Mouse (Mus musculus) megakaryocyte, embryonic 14.5 days (primary cell): ENCODE results near the gene Defb25.

Experiments
- FLI1 ChIP-seq: IDR thresholded peaks from 2 replicates; pipeline ENCODE4 v1.6.1; 2012; ENCODE audit warnings: low read length, inconsistent platforms, mixed read lengths
- GATA1 ChIP-seq: IDR thresholded peaks from 3 replicates; pipeline ENCODE4 v1.6.1; 2012; ENCODE audit warnings: mixed read lengths, low read length, inconsistent platforms, borderline replicate concordance

GRCm38 (mm10) chr2:152580107-152580506, 42.7 kb downstream of the Defb25 start, which contains the start of gene Defb19:
- no peak for TF ChIP-seq GATA1
- TF ChIP-seq FLI1, result no peak
